Mouse (Mus musculus) liver, embryonic 14.5 days (tissue): ENCODE measurements at regions not wholly inside any gene's neighbourhood (a gene's known extent, or its start where the extent isn't known, plus 50 kb on each side); places are given as distances from the start of the nearest gene placed in this dataset.

ENCODE experiments used
- CTCF ChIP-seq: IDR thresholded peaks from 2 replicates; pipeline ENCODE4 v1.5.1; 2016; ENCODE audit warnings: antibody characterized with exemption, low read depth, control low read depth
- EP300 ChIP-seq: IDR thresholded peaks from 2 replicates; pipeline ENCODE4 v1.6.1; 2016; ENCODE audit warnings: antibody characterized with exemption, low read depth

GRCm38 (mm10) chr17:47191416-47191815 lies 177.3 kb upstream of the Mrps10 start:
- TF ChIP-seq EP300, result no peak
- no peak for TF ChIP-seq CTCF
